In the genomic region with DNA sequence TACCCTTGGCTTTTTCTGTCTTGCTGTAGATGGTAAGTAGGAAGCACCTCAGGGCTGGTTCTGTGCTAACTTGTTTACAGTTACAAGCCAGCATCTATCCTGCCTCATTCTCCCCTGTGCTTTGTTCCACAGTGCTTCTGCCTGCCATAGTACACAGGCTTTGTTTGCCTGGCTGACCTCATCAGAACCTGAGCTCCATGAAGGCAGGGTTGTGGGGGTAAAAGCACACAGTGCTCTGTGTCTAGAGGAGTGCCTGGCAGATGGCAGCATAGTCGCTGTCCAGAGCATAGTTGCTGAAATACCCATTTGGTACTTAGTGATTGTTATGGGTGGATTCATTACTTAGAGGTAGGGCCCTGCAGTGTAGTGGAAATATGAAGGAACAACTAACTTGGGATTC, we compare ENCODE assay signal across 26 mouse cellular contexts. TPM values are rescaled to one million over a fixed set of nuclear protein-coding genes. Genes with fewer than 3 reads are reported as not detected.
DNase-seq lines count a peak whose midpoint lies in the region; ATAC-seq and TF ChIP-seq lines count a peak whose summit lies in the region.
"Had no signal": no experiment of that assay in that cellular context is flagged by ENCODE, and none has a peak within 500 bp of the region (broad histone marks: within the 10 kb centered on the region; RNA-seq: fewer than 3 reads in every experiment).

No protein-coding gene starts in this region.

- H3K27me3 ChIP-seq in kidney, postnatal 0 days (ENCODE audit: insufficient read depth, low read length): no peaks in the 10 kb centered on the region
- no peaks in the 10 kb centered on the region for H3K27me3 ChIP-seq in kidney, adult 2 months (replicated peaks; ENCODE audit: control insufficient read depth, insufficient read depth, low read length)
- H3K27me3 ChIP-seq in lung, embryonic 14.5 days (ENCODE audit: insufficient read depth, low read length): no peaks in the 10 kb centered on the region
- H3K27me3 ChIP-seq: heart, embryonic 13.5 days; liver, embryonic 13.5 days; Patski had no signal

- DNase-seq in adrenal gland, postnatal 10 days: peak; percentile 26
- no peak for DNase-seq in adrenal gland, adult 8-10 months
- DNase-seq in kidney, postnatal 0 days (ENCODE audit: low spot score): peak; percentile 45
- DNase-seq in kidney, adult 2 months: no peak
- DNase-seq in lung, embryonic 14.5 days: peak; percentile 19
- no peak for DNase-seq in lung, postnatal 36 days
- no peak for DNase-seq in urinary bladder, postnatal 14 days (ENCODE audit: low spot score)
- no peak for DNase-seq in right cerebral cortex, adult 18-20 months
- DNase-seq: cerebellum, adult 11 months; cerebellum, adult 9-11 months; gastrocnemius, postnatal 10 days; liver, embryonic 13.5 days; thymus, adult 2 months had no signal

- H3K4me1 ChIP-seq in kidney, postnatal 0 days (replicated peaks; ENCODE audit: insufficient read depth, low read length): no peaks in the 10 kb centered on the region
- H3K4me1 ChIP-seq in kidney, adult 2 months (ENCODE audit: control insufficient read depth, insufficient read depth, low read length): no peaks in the 10 kb centered on the region
- no peaks in the 10 kb centered on the region for H3K4me1 ChIP-seq in lung, embryonic 14.5 days (ENCODE audit: insufficient read depth)
- H3K4me1 ChIP-seq: limb, embryonic 10.5 days; liver, embryonic 13.5 days; midbrain, embryonic 10.5 days had no signal

- no peak for TF ChIP-seq POLR2A in kidney, adult 2 months (IDR thresholded peaks at IDR 0.05; ENCODE audit: low read depth, low read length)

- no peaks in the 10 kb centered on the region for H3K9me3 ChIP-seq in kidney, postnatal 0 days (replicated peaks; ENCODE audit: low read length)
- H3K9me3 ChIP-seq in lung, embryonic 14.5 days (ENCODE audit: low read depth, low read length): no peaks in the 10 kb centered on the region
- H3K9me3 ChIP-seq: forebrain, embryonic 10.5 days; heart, embryonic 13.5 days; limb, embryonic 10.5 days; liver, embryonic 13.5 days; midbrain, embryonic 10.5 days had no signal

- WGBS in kidney, postnatal 0 days: 61% methylated on average over 1 of the region's 1 CpGs
- 45% methylated on average over 1 of the region's 1 CpGs for WGBS in kidney, adult 2 months
- WGBS in lung, embryonic 14.5 days: 51% methylated on average over 1 of the region's 1 CpGs

- H3K27ac ChIP-seq in kidney, postnatal 0 days: no peak overlapping the region
- no peak overlapping the region for H3K27ac ChIP-seq in kidney, adult 2 months (ENCODE audit: insufficient read depth, low read depth, low read length)
- H3K27ac ChIP-seq in lung, embryonic 14.5 days (ENCODE audit: low read depth): no peak overlapping the region
- H3K27ac ChIP-seq: forebrain, embryonic 10.5 days; heart, embryonic 13.5 days; hindbrain, embryonic 14.5 days; limb, embryonic 10.5 days; liver, embryonic 13.5 days; macrophage; midbrain, embryonic 10.5 days; stomach, postnatal 0 days had no signal

- TF ChIP-seq CTCF in kidney, postnatal 0 days (IDR thresholded peaks at IDR 0.05; ENCODE audit: low read depth): no peak
- no peak for TF ChIP-seq CTCF in kidney, adult 2 months (conservative IDR thresholded peaks at IDR 0.05; ENCODE audit: insufficient read depth, insufficient read length, low read depth, low read length)
- TF ChIP-seq CTCF in lung, embryonic 14.5 days (IDR thresholded peaks at IDR 0.05; ENCODE audit: low read depth): no peak

- no peak overlapping the region for H3K4me2 ChIP-seq in kidney, postnatal 0 days (ENCODE audit: low read length)
- H3K4me2 ChIP-seq in lung, embryonic 14.5 days: no peak overlapping the region
- H3K4me2 ChIP-seq: heart, embryonic 13.5 days; hindbrain, embryonic 14.5 days; liver, embryonic 13.5 days had no signal

- no peak overlapping the region for H3K4me3 ChIP-seq in kidney, postnatal 0 days (replicated peaks; ENCODE audit: low read depth, low read length)
- no peak overlapping the region for H3K4me3 ChIP-seq in kidney, adult 2 months (ENCODE audit: insufficient read depth, low read depth, low read length)
- no peak overlapping the region for H3K4me3 ChIP-seq in lung, embryonic 14.5 days (ENCODE audit: low read depth, low read length)
- H3K4me3 ChIP-seq: forebrain, embryonic 10.5 days; heart, embryonic 13.5 days; limb, embryonic 10.5 days; liver, embryonic 13.5 days; midbrain, embryonic 10.5 days had no signal

- H3K36me3 ChIP-seq in kidney, postnatal 0 days (ENCODE audit: insufficient read depth, low read length): no peaks in the 10 kb centered on the region
- H3K36me3 ChIP-seq in kidney, adult 2 months (ENCODE audit: control insufficient read depth, insufficient read depth, low read length): no peaks in the 10 kb centered on the region; the same call in 1 of the 2 replicates
- no peaks in the 10 kb centered on the region for H3K36me3 ChIP-seq in lung, embryonic 14.5 days (ENCODE audit: insufficient read depth)
- H3K36me3 ChIP-seq: forebrain, embryonic 10.5 days; limb, embryonic 10.5 days; liver, embryonic 13.5 days had no signal

- H3K9ac ChIP-seq in kidney, postnatal 0 days (ENCODE audit: low read depth, low read length): no peak overlapping the region
- H3K9ac ChIP-seq in lung, embryonic 14.5 days: no peak overlapping the region
- H3K9ac ChIP-seq: heart, embryonic 13.5 days; hindbrain, embryonic 14.5 days; liver, embryonic 13.5 days had no signal

- ATAC-seq in kidney, postnatal 0 days (replicated peaks; ENCODE audit: low FRiP score, low read depth): no peak
- ATAC-seq in lung, embryonic 14.5 days (ENCODE audit: insufficient read depth): no peak
- ATAC-seq: activated CD4-positive, CD25-positive, alpha-beta regulatory T cell, adult 4 months; CD4-positive, CD25-positive, alpha-beta regulatory T cell, adult 4 months; forebrain, embryonic 16.5 days; inflammation-experienced regulatory T-cells, adult 6 months; midbrain, embryonic 16.5 days; Patski had no signal

RNA-seq across cellular contexts. Expression of a gene that starts 13.7 kb away (rescaled TPM):
- total RNA-seq in adrenal gland, postnatal 10 days (2021): 10 to 100 TPM; 67.0 to 75.3 TPM
- total RNA-seq in adrenal gland, adult 8-10 months (2022): 100 to 1,000 TPM in 1 of 4 experiments, 10 to 100 TPM in 3; 70.0 to 102 (median 83.9) TPM
- 86.2 and 92.3 TPM in 2 replicates for polyA plus RNA-seq in kidney, postnatal 0 days (2015; fragmentation: Nextera tagmentation; extraction: Ambion mirVana)
- 47.3 and 49.4 TPM in 2 replicates for polyA plus RNA-seq in kidney, adult 2 months (2012; rRNA removed)
- 93.3 and 97.1 TPM in 2 replicates for polyA plus RNA-seq in lung, embryonic 14.5 days (2014; fragmentation: Nextera tagmentation; extraction: Ambion mirVana)

RNA-seq across cellular contexts. Expression of a gene that starts 47.3 kb away (rescaled TPM):
- 10 to 100 TPM; 56.3 to 71.9 TPM for total RNA-seq in adrenal gland, postnatal 10 days (2021)
- total RNA-seq in adrenal gland, adult 8-10 months (2022): 100 to 1,000 TPM in 2 of 4 experiments, 10 to 100 TPM in 2; 94.7 to 160 (median 117) TPM
- 21.1 and 21.3 TPM in 2 replicates for polyA plus RNA-seq in kidney, postnatal 0 days (2015; fragmentation: Nextera tagmentation; extraction: Ambion mirVana)
- polyA plus RNA-seq in kidney, adult 2 months (2012; rRNA removed): 5.6 and 7.1 TPM in 2 replicates
- 37.5 and 38.4 TPM in 2 replicates for polyA plus RNA-seq in lung, embryonic 14.5 days (2014; fragmentation: Nextera tagmentation; extraction: Ambion mirVana)

Comparison
In these comparisons a context has a peak if more than half of its experiments do, and no peak if none do; other contexts are left out.
1. DNase-seq: peak in adrenal gland, postnatal 10 days (single experiment), kidney, postnatal 0 days (single experiment) and lung, embryonic 14.5 days (single experiment); none in adrenal gland, adult 8-10 months (single experiment), kidney, adult 2 months (single experiment), lung, postnatal 36 days (single experiment), urinary bladder, postnatal 14 days (single experiment) and right cerebral cortex, adult 18-20 months (single experiment).